Mouse (Mus musculus) CD4-positive naive resting alpha-beta T cell, adult 57 days (primary cell): ENCODE measurements around the gene Cyb561d1. TPM values are rescaled to one million over a fixed set of nuclear protein-coding genes. Genes with fewer than 3 reads are reported as not detected.

Experiments
- total RNA-seq: library from RNA; stranded (reverse); gene quantifications from one replicate; pipeline ENCODE4 v1.2.4, GENCODE M21; 2023

The Cyb561d1 gene
- 33.5 TPM for total RNA-seq

DNA sequence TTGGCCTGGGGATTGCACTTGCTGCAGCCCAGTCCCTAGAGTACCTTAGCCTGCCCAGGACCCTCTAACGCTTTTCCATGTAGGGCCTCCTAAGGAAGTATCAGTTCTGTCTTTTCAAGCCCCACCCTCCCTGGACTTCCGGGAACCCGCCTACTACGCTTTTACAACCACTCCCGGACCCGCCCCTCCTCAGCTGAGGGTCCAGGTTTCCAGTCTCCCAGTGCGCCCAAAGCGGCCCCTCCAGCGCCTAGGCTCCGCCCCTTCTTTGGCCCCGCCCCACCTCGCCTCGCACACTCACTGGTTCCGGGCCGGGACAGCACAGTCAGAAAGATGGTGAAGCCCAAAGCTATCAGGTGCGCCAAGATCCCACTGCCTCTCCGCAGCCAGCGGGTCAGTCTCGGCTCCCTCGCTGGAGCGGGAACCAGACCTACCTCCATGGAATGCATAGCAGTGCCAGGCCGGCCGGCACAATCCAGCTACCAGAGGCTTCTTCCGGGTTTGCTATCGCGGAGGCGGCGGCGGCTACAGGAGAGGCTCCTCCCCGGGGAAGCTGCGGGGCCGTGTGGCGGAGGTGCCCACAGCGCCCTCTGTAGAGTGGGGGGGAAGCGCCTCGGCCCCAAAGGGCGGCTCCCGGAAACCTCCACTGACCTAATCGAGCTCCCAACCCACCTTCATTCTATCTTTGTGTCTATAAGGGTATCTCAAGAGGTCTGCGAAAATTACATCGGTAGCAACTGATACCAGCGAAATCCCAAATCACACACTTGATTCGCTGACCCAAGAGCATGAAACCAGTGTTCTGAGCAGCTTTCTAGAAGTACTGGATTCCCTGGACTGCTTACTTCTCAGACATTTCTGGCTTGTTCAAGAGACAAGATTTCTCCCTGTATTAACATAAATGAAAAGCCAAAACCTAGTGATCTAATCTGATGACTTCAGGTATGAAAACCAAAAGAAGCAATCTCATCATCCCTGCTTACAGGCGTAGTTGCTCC, at the start of gene Cyb561d1:
Gene Cyb561d1, minus strand, starts transcription at position 884 of the 995 bp plus-strand sequence.

DNA sequence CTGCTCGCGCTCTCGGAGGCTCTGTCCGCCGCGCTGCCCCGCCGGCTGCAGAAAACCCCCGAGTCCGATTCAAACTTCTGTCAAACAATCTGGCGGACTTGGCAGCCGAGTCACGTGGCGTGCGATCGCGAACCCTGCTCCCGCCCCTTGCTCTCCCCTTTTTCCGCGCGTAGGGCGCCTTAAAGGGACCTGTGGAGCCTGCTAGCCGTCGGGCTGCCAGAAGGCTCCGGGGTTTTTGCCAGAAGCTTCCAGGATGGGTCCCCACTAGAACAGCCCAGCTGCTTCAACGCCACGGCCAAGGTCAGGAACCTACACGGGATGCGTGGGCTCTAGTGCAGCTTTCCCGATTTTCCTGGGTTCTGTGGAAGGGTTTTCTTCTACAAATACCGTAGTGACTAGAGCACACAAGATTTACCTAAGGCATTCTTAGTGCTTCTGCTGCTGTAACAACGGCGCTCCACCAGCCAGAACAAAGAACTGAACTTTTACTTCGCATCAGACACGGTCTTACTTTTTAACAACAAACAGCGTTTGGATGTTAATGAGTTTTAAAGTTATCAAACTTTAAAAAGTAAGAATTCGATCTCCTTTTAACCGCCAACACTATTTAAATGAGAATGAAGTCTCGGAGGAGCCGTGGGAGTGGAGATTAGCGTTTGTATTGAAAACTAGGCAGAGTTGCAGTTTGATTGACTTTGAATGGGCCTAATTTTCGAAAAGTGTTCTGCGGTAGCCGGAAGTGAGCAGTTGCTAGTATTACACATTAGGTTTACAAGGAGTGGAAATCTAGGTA, 25.7 kb upstream of the Cyb561d1 start, which contains the start of gene Sypl2:
Gene Sypl2, minus strand, starts transcription at position 91 of the 793 bp plus-strand sequence.

DNA sequence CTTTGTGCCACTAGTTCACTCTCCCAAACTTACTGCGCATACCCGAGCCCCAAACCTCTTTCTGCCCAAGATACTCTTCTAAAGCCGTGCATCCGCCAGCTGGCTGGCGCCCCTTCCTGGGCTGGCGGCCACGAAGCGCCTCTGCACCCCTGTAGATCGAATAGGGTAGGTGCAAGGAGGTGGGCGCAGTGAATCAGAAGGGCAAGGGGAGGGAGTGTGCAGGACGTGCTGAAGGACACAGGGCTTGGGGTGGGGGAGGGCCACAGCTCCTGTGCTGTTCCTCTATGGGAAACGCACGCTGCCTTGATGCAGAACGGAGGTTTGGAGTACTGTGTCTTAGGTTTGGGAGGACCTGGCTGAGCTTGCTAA, 9.7 kb upstream of the Cyb561d1 start, which contains the start of gene Atxn7l2:
Gene Atxn7l2, minus strand, starts transcription at position 164 of the 369 bp plus-strand sequence.

DNA sequence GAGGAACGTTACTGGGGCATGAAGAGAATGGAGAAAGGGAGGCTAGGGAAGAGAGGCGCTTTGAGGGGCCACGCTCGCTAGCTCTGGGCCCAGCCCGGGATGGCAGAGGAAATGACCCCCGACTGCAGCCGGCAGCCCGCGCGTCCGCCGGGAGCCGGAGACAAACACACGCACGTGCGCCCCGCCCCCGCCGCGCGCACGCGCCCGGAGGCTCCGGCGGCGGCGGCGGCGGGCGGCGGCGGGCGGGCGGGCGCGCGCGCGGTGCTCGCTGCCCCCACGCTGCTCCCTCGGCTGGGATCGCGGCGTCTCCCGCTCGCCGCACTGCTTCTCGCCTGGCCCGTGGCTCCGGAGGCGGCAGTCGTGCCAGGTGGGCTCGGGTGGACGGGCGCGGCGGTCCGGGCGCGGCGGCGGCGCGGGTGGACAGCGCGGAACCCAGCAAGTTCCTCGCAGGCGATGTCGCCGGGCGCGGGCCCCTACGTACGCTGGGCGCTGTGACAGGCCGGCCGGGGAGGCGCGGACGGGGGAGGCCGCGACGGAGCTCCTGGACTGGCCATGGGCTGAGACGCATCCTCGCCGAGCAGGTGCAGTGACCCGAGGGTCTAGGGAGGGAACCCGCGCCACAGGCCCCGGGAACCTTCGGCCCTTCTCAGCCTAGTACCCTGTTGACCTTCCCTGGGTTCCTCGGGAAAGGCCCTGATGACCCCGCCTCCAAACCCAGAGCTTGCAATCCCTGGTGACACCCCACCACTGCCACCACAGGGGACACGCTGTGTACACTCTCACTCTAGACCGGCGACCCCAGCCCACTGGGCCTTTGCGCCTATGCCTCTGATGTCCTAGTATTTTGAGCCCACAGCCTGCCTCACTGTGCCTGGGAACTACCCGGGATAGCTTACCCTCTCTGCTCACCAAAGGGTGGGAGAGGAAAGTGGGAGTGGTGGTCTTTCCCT, 14.6 kb downstream of the Cyb561d1 start, which contains the start of gene Amigo1:
Gene Amigo1, plus strand, starts transcription at position 238 of the 950 bp plus-strand sequence.

DNA sequence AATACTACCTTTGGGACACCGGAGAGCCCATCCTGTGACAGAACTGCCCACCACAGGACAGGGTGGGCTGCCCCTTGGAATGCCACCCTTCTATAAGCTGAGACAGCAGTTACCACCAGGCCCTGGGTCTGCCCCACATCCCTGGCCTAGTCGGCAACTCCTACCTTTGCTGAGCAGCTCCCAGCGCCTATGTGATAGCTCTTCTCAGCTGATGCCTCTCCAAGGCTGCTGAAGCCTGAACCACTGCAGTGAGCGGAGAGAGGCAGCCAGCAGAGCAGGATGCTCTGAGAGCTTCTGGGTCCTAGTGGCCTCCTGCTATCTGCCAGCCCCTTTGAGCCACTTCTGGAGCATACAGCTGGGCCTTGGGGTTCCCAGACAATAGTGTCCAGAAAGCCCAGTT, 46.4 kb downstream of the Cyb561d1 start, which contains the start of gene Gpr61:
Gene Gpr61, minus strand, starts transcription at position 227 of the 400 bp plus-strand sequence.

Other genes with a start within 250 kb of the Cyb561d1 start
- gene Gstm3, start 231.9 kb downstream of the Cyb561d1 start, total RNA-seq, result not detected
- gene Gstm2, start 214.8 kb downstream of the Cyb561d1 start, total RNA-seq, result 1.3 TPM
- gene Gstm1, start 183.2 kb downstream of the Cyb561d1 start, total RNA-seq, result 9.4 TPM
- 3.9 TPM for gene Gstm4, start 156.3 kb downstream of the Cyb561d1 start, total RNA-seq
- gene Ampd2, start 114.6 kb downstream of the Cyb561d1 start, total RNA-seq, result 33.1 TPM
- gene Gnat2, start 108.4 kb downstream of the Cyb561d1 start, total RNA-seq, result not detected
- 86.8 TPM for gene Gnai3, start 55.1 kb downstream of the Cyb561d1 start, total RNA-seq
- gene Gpr61, start 46.3 kb downstream of the Cyb561d1 start, total RNA-seq, result not detected
- gene Amigo1, start 14.9 kb downstream of the Cyb561d1 start, total RNA-seq, result 2.4 TPM
- 43.8 TPM for gene Atxn7l2, start 9.7 kb upstream of the Cyb561d1 start, total RNA-seq
- gene Sypl2, start 25.4 kb upstream of the Cyb561d1 start, total RNA-seq, result not detected
- gene Psma5, start 55.7 kb upstream of the Cyb561d1 start, total RNA-seq, result 33.5 TPM
- 1.3 TPM for gene Sort1, start 82.9 kb upstream of the Cyb561d1 start, total RNA-seq
- gene Mybphl, start 163.7 kb upstream of the Cyb561d1 start, total RNA-seq, result not detected
- 0.41 TPM for gene Psrc1, start 182.6 kb upstream of the Cyb561d1 start, total RNA-seq
- 8.8 TPM for gene Celsr2, start 214.3 kb upstream of the Cyb561d1 start, total RNA-seq
- 150 TPM for gene Sars, start 244.0 kb upstream of the Cyb561d1 start, total RNA-seq